Mouse (Mus musculus) embryonic fibroblast, embryonic 13.5 days (primary cell): Measurements from ENCODE around the gene Bcdin3d.

Source experiments
- CTCF ChIP-seq: IDR thresholded peaks from 2 replicates; pipeline ENCODE4 v1.5.1; 2011; ENCODE audit warnings: mild to moderate bottlenecking, control low read depth, low read length, moderate library complexity, borderline replicate concordance; ENCODE audit not compliant: insufficient read depth
- POLR2A ChIP-seq: IDR thresholded peaks from 2 replicates; pipeline ENCODE4 v1.6.1; 2011; ENCODE audit warnings: low read depth, mild to moderate bottlenecking, control low read depth, low read length, moderate library complexity

DNA sequence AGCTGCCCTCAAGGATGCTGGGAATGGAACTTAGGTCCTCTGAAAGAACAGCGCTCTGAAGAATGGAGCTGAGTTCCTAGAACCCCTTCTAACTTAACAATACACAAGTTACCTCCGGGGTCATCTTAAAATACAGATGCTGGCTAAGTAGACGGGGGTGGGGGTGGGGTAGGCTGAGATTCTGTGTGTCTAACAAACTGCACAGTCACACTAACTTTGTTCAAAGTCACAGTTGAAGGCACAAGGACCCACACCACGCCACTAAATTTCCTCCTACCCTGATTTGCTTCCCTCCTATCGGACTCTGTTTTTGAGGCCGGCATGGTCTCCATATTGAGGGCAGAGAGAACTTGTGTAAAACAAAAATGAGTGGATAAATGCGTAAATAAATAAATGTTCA lies 1.6 kb downstream of the Bcdin3d start:
- TF ChIP-seq POLR2A (no peak), CTCF (no peak)
